Mouse (Mus musculus): ENCODE data around the gene Dbf4.

The Dbf4 gene

GRCm38 (mm10) chr5:8422157-8422931 lies at the start of gene Dbf4, which contains the start of gene Slc25a40:
Gene Dbf4 (minus strand): TSS chr5:8422716.
Gene Slc25a40 (plus strand): TSS chr5:8422850.
- CTCF ChIA-PET = interaction anchor here (0.7 kb wide), 1 partner anchor 423 kb away, joined by 3 read pairs; no protein-coding TSS in a partner anchor

GRCm38 (mm10) chr5:8456561-8456960 lies 34.0 kb upstream of the Dbf4 start:
- CTCF ChIA-PET = no interaction called here

- CTCF ChIA-PET = no interaction called here
Observed at GRCm38 (mm10) chr5:8455565-8455964, 33.0 kb upstream of the Dbf4 start.

- CTCF ChIA-PET = no interaction called here
Observed at GRCm38 (mm10) chr5:8439095-8439494, 16.6 kb upstream of the Dbf4 start.

GRCm38 (mm10) chr5:8437481-8438156 lies 15.1 kb upstream of the Dbf4 start:
- CTCF ChIA-PET = no interaction called here

- CTCF ChIA-PET = no interaction called here
Observed at GRCm38 (mm10) chr5:8425899-8426298, 3.4 kb upstream of the Dbf4 start.

GRCm38 (mm10) chr5:8424116-8424515 lies 1.6 kb upstream of the Dbf4 start:
- CTCF ChIA-PET = interaction anchor here (0.7 kb wide), 1 partner anchor 678 kb away, joined by 4 read pairs; no protein-coding TSS in a partner anchor

GRCm38 (mm10) chr5:8422932-8423928 lies 714 bp upstream of the Dbf4 start:
- CTCF ChIA-PET = interaction anchor here (0.7 kb wide), 1 partner anchor 422 kb away, joined by 3 read pairs; no protein-coding TSS in a partner anchor

- CTCF ChIA-PET = no interaction called here
Observed at GRCm38 (mm10) chr5:8421424-8421823, 1.1 kb downstream of the Dbf4 start.

GRCm38 (mm10) chr5:8417443-8417842 lies 5.1 kb downstream of the Dbf4 start:
- CTCF ChIA-PET = no interaction called here

- CTCF ChIA-PET = no interaction called here
Observed at GRCm38 (mm10) chr5:8416683-8417413, 5.7 kb downstream of the Dbf4 start.

- CTCF ChIA-PET = interaction anchor here (0.5 kb wide), 1 partner anchor 327 kb away, joined by 8 read pairs; no protein-coding TSS in a partner anchor
Observed at GRCm38 (mm10) chr5:8408746-8409145, 13.8 kb downstream of the Dbf4 start.

GRCm38 (mm10) chr5:8397587-8398249 lies 24.8 kb downstream of the Dbf4 start:
- CTCF ChIA-PET = no interaction called here

GRCm38 (mm10) chr5:8393891-8394583 lies 28.5 kb downstream of the Dbf4 start:
- CTCF ChIA-PET = interaction anchor here (0.6 kb wide), 1 partner anchor 94 kb away, joined by 3 read pairs; no protein-coding TSS in a partner anchor

- CTCF ChIA-PET = no interaction called here
Observed at GRCm38 (mm10) chr5:8374297-8374906, 48.1 kb downstream of the Dbf4 start.

- CTCF ChIA-PET = no interaction called here
Observed at GRCm38 (mm10) chr5:8373415-8373814, 49.1 kb downstream of the Dbf4 start.

- CTCF ChIA-PET = no interaction called here
Observed at GRCm38 (mm10) chr5:8368781-8369180, 53.7 kb downstream of the Dbf4 start.

GRCm38 (mm10) chr5:8368328-8368692 lies 54.2 kb downstream of the Dbf4 start:
- CTCF ChIA-PET = no interaction called here

GRCm38 (mm10) chr5:8367614-8368327 lies 54.7 kb downstream of the Dbf4 start, which contains the start of gene Adam22:
Gene Adam22 (minus strand): TSS chr5:8368160.
- CTCF ChIA-PET = no interaction called here
